Mouse (Mus musculus) testis, adult 2 months (tissue): Measurements from ENCODE around the gene Zfp950. TPM values are rescaled to one million over a fixed set of nuclear protein-coding genes. Genes with fewer than 3 reads are reported as not detected.

Experiments used
- H3K27ac ChIP-seq: fragments of 200-500 bp; 2 replicates; pipeline ENCODE4 v1.5.1; 2012; ENCODE audit warnings: low read depth, low read length; ENCODE audit not compliant: control insufficient read depth, insufficient read depth
- H3K27me3 ChIP-seq: fragments of 200-500 bp; 2 replicates; pipeline ENCODE4 v1.6.1; 2012; ENCODE audit warnings: mild to moderate bottlenecking, low read length, moderate library complexity; ENCODE audit not compliant: control insufficient read depth, insufficient read depth
- H3K36me3 ChIP-seq: fragments of 200-500 bp; 2 replicates; pipeline ENCODE4 v1.6.1; 2012; ENCODE audit warnings: mild to moderate bottlenecking, low read length; ENCODE audit not compliant: control insufficient read depth, insufficient read depth
- H3K4me1 ChIP-seq: fragments of 200-500 bp; 2 replicates; pipeline ENCODE4 v1.6.1; 2012; ENCODE audit warnings: low read length; ENCODE audit not compliant: control insufficient read depth, insufficient read depth
- H3K4me3 ChIP-seq: fragments of 200-500 bp; 2 replicates; pipeline ENCODE4 v1.5.1; 2012; ENCODE audit warnings: low read depth, mild to moderate bottlenecking, low read length, moderate library complexity, mixed read lengths; ENCODE audit not compliant: control insufficient read depth
- CTCF ChIP-seq: fragments of 200-500 bp; IDR thresholded peaks from 2 replicates; pipeline ENCODE4 v1.5.1; 2012; ENCODE audit warnings: low read depth, mild to moderate bottlenecking, inconsistent platforms, low read length, moderate library complexity; ENCODE audit not compliant: control insufficient read depth, insufficient read depth, insufficient replicate concordance
- POLR2A ChIP-seq: fragments of 200-500 bp; IDR thresholded peaks from 2 replicates; pipeline ENCODE4 v1.6.1; 2012; ENCODE audit warnings: low read depth, mild to moderate bottlenecking, inconsistent platforms, low read length, moderate library complexity; ENCODE audit not compliant: control insufficient read depth
- polyA plus RNA-seq: library from polyadenylated mRNA; depleted of rRNA; stranded (reverse); fragments of >200 nt; gene quantifications from 2 replicates; pipeline ENCODE4 v1.2.3, GENCODE M21; 2012

The Zfp950 gene
- polyA plus RNA-seq, 1 experiment: 4.6 TPM

GRCm38 (mm10) chr19:61056783-61057410 lies 83.7 kb downstream of the Zfp950 start:
- TF ChIP-seq POLR2A (no peak), CTCF (no peak)
- H3K27me3 ChIP-seq: no peaks in the 10 kb centered on the region
- no peak overlapping the region for H3K4me3 ChIP-seq
- no peaks in the 10 kb centered on the region for H3K4me1 ChIP-seq
- no peaks in the 10 kb centered on the region for H3K36me3 ChIP-seq
- H3K27ac ChIP-seq: no peak overlapping the region

GRCm38 (mm10) chr19:61052786-61053185 lies 87.9 kb downstream of the Zfp950 start:
- Histone ChIP-seq H3K4me1 (no peaks in the 10 kb centered on the region), H3K36me3 (no peaks in the 10 kb centered on the region), H3K27ac (no peak overlapping the region), H3K4me3 (no peak overlapping the region), H3K27me3 (no peaks in the 10 kb centered on the region)
- TF ChIP-seq POLR2A (no peak), CTCF (no peak)

GRCm38 (mm10) chr19:61052008-61052407 lies 88.6 kb downstream of the Zfp950 start:
- Histone ChIP-seq H3K4me3 (no peak overlapping the region), H3K27me3 (no peaks in the 10 kb centered on the region), H3K4me1 (no peaks in the 10 kb centered on the region), H3K27ac (no peak overlapping the region), H3K36me3 (no peaks in the 10 kb centered on the region)
- TF ChIP-seq POLR2A: no peak
- no peak for TF ChIP-seq CTCF

GRCm38 (mm10) chr19:61051151-61051550 lies 89.5 kb downstream of the Zfp950 start:
- no peaks in the 10 kb centered on the region for H3K4me1 ChIP-seq
- no peak overlapping the region for H3K4me3 ChIP-seq
- H3K27ac ChIP-seq: no peak overlapping the region
- no peaks in the 10 kb centered on the region for H3K36me3 ChIP-seq
- no peaks in the 10 kb centered on the region for H3K27me3 ChIP-seq
- no peak for TF ChIP-seq POLR2A
- TF ChIP-seq CTCF: no peak

GRCm38 (mm10) chr19:61049413-61049812 lies 91.2 kb downstream of the Zfp950 start:
- Histone ChIP-seq H3K4me1 (no peaks in the 10 kb centered on the region), H3K4me3 (no peak overlapping the region), H3K36me3 (no peaks in the 10 kb centered on the region), H3K27me3 (no peaks in the 10 kb centered on the region), H3K27ac (no peak overlapping the region)
- no peak for TF ChIP-seq CTCF
- no peak for TF ChIP-seq POLR2A

GRCm38 (mm10) chr19:61048646-61049045 lies 92.0 kb downstream of the Zfp950 start:
- H3K4me1 ChIP-seq: no peaks in the 10 kb centered on the region
- H3K27me3 ChIP-seq: no peaks in the 10 kb centered on the region
- no peaks in the 10 kb centered on the region for H3K36me3 ChIP-seq
- H3K27ac ChIP-seq: no peak overlapping the region
- no peak overlapping the region for H3K4me3 ChIP-seq
- TF ChIP-seq CTCF (no peak), POLR2A (no peak)

- H3K27ac ChIP-seq: no peak overlapping the region
- no peaks in the 10 kb centered on the region for H3K4me1 ChIP-seq
- no peak for TF ChIP-seq POLR2A
- no peak for TF ChIP-seq CTCF
- no peaks in the 10 kb centered on the region for H3K36me3 ChIP-seq
- no peaks in the 10 kb centered on the region for H3K27me3 ChIP-seq
- no peak overlapping the region for H3K4me3 ChIP-seq
Measured at GRCm38 (mm10) chr19:61039151-61039550, 101.5 kb downstream of the Zfp950 start.

GRCm38 (mm10) chr19:61031570-61031969 lies 109.1 kb downstream of the Zfp950 start:
- TF ChIP-seq POLR2A (no peak), CTCF (no peak)
- no peak overlapping the region for H3K27ac ChIP-seq

More at GRCm38 (mm10) chr19:61031570-61031969, 109.1 kb downstream of the Zfp950 start:
- Histone ChIP-seq H3K4me3 (no peak overlapping the region), H3K27me3 (no peaks in the 10 kb centered on the region), H3K4me1 (no peaks in the 10 kb centered on the region), H3K36me3 (no peaks in the 10 kb centered on the region)
